Mouse (Mus musculus): ENCODE measurements around the gene Ilf3.

- TF ChIP-seq POLR2A (IDR thresholded peaks at IDR 0.05; ENCODE audit: low read depth, low read length) (no peak), CTCF (IDR thresholded peaks at IDR 0.05; ENCODE audit: extremely low read depth, insufficient read length, insufficient replicate concordance, low read depth, low read length) (no peak)
Measured at GRCm38 (mm10) chr9:21447778-21448177, 80.1 kb downstream of the Ilf3 start.
